Mouse (Mus musculus): ENCODE measurements around the gene Zdhhc4.

The Zdhhc4 gene

DNA sequence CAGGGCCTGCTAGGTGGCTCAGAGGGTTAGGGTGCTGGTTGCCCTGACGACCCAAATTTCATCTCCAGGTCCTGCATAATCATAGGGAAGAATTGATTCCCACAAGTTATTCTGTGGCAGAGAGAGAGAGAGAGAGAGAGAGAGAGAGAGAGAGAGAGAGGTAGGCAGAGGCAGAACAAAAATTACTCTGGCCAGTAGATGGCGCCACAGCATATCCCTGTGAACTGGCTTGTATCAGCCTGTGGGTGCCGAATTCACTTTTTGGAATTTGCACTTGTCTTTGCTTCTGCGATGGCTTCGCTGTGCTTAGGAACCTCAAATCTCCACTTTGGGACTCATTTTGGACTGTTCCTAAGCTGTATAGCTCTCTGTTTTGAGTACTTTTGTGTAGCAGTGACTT lies 4.8 kb upstream of the Zdhhc4 start:
- DNase-seq (ENCODE audit: low spot score), result peak; percentile 89

DNA sequence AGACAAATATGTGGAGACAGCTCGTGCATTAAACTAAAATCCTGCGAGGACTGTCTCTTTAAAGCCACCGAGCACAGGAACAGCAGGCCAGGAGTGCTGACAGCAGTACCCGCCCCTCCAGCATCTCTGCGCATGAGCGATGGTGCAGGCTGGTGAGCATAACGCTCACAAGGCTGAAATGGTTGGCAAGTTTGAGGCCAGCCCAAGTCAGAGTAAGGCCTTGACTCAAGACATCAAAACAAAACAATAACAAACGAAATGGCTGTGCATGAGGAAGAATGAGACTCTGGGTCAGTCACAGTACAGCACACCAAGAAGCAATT lies 11.8 kb downstream of the Zdhhc4 start:
- no peak for DNase-seq (ENCODE audit: low spot score)

DNA sequence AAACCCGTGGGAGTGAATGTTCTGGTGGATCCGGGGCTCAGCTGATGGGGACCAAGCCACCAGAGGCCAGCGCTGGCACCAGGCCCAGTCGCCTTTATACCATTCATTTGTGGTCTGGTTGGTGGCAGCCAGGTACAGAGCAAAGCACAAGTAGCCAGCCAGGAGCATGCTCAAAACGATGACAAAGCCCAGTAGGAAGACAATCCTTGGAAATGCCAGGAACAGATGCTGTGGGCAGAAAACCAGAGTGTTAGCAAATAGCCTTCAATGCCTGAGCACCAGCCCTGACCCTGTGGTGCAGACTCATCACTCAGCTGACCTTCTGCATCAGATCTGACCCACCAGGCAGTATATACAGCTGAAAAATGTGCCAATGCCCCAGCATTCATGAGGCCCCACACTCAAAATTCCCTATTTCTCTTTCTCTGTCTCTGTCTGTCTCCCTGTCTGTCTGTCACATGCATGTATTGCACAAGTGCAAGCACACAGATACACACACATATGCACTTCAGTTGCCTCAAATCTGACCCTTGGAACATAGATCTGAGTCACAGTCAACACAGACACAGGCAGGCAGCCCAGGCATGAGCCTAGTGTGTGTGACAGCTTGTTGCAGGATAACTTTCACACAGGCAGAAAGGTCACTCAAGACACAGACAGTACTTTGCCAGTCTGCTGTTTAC lies 12.3 kb downstream of the Zdhhc4 start:
- no peak for DNase-seq (ENCODE audit: low spot score)

DNA sequence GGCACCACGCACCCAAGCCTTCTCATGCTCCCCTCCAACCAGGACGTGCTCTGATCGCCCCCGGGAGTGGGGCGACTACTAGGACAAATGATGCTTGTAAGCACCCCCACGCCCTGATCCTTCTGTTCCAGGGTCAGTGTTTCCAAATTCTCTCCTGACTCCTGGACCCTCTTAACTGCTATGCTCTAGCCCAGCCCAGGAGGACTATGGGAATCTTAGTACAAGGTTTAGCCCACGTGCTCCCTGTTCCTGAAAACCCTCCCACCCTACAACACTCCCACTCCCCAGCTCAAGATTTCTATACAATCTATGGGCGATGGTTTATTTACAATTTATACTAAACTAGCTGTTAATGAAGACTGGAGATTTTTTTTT lies 13.6 kb downstream of the Zdhhc4 start:
- no peak for DNase-seq (ENCODE audit: low spot score)

DNA sequence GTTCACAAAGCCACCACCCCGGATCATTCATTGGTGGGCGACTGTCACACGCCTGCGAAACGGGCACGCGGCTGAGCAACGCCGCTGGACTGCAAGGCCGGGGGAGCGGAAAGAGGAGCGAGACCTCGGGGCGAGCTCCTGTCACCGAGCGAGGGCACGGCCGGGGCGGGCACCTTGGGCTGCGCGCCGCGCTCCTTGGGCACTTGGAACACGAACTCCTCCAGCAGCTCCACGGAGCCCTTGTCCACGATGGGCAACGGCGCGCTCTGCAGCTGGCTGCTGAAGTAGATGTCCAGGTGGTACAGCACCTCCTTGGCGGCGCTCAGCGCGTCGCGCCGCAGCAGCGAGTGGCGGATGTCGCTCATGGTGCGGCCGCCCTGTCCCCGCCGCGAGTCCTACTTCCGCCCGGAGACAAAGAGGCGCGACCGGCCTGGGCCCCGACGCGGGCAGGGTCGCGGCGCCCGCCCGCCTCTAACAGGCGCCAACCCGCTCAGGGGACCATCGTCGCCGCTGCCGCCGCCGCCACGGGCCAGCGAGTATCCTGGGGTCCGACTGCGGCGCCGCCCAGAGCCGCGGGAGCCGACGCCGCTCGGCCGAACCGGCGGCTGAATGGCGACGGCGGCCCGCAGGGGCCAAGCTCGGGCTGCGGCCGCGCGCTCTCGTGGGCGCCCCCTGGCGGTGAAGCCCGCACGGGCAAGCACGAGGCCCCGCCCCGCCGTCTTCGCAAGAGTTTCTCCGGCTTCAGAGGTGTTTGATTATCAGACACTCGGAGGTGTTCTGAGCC lies 14.1 kb downstream of the Zdhhc4 start, which contains the start of gene E130309D02Rik:
Gene E130309D02Rik, minus strand, starts transcription at position 631 of the 784 bp plus-strand sequence.
- peak; percentile 98 for DNase-seq (ENCODE audit: low spot score)

DNA sequence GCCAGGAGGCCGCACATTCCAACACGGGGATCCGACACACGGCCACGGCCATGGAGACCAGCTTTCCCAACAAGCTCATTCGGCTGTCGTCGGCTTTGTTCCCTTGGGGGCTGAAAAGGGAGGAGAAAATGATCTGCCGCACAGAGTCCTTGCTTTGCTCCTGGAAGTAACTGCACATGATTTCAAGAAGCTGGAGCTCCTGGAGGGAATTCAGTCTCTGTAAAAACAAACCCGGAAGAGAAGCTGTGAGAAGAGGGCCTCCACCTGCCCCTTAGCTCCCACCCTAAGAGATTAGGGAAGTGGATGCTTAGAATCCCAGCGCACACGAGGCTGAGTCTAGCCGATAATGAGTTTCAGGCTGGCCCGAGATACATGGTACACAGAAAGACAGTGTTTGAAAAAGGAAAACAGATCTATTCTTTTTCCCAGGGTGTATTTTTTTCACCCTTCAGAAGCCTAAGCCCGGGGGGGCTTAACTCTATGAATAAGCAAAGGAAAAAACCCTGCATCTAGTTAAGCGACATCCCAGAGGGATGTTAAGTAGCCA lies 14.8 kb downstream of the Zdhhc4 start:
- no peak for DNase-seq (ENCODE audit: low spot score)

DNA sequence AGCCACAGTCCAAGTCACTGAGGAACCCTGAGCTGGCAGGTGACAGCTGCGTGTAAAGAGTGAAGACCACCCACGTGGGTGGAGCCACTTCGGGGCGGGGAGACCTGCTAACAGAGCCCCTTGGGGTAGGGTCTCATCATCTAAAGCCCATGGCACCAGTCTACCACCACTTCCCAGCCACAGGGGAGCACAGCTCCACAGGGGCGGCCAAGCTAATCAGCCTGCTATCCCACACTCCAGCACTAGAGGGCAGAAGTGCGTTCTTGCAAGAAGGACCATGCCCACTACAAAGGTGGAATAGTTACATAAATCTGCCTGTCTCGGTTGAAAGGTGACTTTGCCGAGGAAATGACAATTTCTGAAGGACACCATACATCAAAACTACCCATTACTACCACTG lies 17.2 kb downstream of the Zdhhc4 start:
- peak; percentile 91 for DNase-seq (ENCODE audit: low spot score)

DNA sequence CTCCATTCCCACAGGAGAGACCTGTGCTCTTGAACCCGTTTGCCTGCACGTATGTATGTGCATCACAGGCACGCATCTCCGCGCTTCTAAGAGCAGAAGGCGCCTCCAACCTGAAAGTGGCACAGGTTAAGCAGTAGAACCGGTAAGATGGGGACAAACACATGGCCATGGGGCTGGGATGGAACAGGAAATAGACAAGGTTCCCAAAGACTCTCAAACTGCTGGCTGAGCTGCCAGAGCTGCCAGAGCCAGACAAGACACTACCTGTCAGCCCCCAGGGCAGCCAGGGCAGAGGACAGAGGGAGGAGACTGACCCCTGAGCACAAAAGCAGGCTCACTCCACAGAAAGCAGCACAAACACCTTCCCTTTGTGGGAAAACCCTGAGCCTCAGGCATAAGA lies 19.1 kb downstream of the Zdhhc4 start:
- no peak for DNase-seq (ENCODE audit: low spot score)

DNA sequence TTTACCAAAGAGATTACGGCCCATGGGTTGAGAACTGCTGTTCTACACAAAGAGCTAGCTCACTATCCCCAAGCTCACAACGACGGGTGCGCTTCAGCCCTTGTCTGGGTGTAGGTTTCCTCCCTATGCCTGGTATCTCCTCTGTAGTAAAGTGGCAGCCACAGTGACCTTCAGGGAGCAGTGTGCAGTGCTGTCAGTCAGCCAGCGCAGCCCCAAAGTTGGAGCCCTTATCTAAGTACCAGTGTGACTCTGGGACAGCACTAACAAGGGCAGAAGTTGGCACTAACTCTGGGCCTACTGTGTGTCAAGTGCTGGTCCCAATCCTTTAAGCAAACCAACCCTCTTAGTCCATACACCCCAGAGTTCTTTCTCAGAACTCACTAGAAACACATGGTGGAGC lies 20.2 kb downstream of the Zdhhc4 start:
- no peak for DNase-seq (ENCODE audit: low spot score)

DNA sequence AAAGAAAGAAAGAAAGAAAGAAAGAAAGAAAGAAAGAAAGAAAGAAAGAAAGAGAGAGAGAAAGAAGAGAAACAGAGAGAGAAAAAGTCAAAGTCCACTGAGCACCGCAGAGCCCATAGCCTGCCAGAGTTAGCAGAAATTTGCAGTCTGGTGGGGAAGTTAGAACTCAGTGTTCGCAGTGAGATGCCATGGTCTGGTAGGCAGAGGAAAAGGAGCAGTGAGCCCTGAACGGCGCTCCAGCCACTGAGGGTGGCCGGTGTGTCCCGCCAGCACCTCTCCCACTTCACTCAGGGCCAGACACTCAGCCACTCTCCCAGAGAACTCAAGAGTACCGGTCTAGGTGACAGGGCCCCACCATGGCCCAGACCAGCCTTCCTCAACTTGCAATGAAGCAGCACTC lies 24.8 kb downstream of the Zdhhc4 start:
- no peak for DNase-seq (ENCODE audit: low spot score)

DNA sequence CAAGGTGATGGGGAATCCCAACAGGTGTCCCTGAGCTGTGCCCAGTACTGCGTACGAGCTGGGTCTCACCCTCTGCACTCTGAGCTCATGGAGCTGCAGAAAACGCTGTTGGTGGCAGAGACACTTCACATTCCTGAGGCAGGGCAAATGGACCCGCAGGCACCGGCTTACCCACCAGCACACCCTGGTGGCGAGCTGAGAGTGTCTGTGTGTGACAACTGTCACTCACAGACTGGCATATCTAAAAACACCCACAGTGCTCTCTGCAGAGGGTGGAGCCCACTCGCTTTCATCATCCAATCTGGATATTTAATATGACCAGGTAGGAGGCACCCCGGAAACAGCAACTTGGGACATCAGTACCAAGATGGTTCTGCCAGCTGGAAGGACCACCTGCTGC lies 27.8 kb downstream of the Zdhhc4 start:
- DNase-seq (ENCODE audit: low spot score), result no peak

DNA sequence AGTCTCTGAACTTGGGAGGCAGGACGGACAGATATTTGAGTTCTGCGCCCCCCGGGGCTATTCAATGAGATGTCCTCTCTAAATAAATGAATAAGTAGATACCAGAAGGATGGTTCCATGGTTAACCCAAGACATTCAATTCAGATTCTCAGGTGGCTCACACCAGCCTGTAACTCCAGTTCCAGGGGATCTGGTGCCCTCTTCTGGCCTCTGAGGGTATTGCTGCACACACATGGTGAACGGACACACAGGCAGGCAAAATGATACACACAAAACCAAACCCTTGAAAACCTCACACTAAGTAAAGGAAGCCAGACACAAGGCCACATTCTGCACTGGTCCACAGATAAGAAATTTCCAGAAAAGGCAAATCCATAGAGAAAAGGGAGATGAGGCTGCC lies 29.4 kb downstream of the Zdhhc4 start:
- DNase-seq (ENCODE audit: low spot score), result peak; percentile 74

DNA sequence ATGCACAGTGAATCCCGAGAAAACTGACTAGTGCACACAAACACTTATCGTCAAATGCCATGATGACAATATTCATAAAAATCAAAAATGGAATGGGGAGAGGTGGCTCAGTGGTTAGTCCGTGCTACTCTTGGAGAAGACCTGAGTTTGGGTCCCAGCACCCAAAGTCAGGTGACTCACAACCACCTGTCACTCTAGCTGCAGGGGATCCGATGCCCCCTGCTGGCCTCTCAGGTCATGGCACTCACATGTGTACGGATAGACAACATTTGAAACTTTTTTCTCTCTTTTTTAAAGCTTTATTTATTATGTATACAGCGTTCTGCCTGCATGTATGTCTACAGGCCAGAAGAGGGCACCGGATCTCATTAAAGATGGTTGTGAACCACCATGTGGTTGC lies 30.7 kb downstream of the Zdhhc4 start:
- no peak for DNase-seq (ENCODE audit: low spot score)

DNA sequence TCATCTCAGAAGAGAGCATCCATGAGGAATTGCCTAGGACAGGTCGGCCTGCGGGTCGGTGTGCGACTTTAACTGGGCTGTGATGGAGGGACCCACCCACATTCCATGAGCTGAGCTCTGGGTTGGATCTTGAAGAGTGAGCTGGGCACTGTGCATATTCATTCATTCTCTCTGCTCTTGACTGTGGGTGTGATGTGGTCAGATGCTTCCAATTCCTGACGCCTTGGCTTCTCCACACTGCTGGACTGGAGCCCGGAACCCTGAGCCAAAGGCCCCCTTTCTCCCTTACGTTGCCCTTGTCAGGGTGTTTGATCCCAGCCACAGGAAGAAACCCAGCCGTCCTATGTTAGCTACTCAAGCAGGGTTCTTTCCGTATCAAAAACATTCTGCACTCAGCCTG lies 31.1 kb downstream of the Zdhhc4 start:
- DNase-seq (ENCODE audit: low spot score), result no peak

DNA sequence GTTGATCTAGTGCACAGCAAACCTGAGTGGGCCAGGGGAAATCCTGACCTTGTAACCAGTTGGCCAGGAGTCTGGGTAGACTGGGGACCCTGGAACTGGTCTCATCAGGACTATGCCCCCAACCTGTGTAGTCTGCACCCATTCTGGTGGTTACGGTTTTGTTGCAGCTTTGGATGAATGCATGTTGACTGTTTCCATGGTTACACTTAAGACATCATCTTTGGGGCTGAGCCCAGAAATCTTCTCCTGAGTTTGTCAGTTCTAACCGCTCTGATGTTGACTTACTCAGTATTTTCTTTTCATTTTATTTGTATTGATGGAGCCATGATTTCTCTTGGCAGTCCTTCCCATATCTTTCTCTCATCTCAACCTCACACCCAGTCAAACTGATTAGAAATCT lies 33.7 kb downstream of the Zdhhc4 start:
- no peak for DNase-seq (ENCODE audit: low spot score)

DNA sequence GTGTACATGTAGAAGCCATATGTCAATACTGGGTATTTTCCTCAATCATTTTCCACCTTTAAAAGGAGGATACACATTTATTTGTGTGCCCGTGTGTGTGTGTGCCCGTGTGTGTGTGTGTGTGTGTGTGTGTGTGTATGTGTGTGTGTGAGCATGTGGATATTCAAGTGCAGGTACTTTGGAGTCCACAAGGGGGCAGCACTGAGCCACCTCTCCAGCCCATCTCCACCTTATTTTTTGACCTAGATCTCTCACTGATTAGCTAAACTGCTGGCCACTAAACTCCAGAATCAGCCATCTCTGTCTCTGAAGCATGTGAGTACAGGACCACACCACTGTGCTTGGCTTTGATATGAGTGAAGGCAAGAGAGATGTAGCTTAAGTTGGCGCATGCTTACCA lies 34.2 kb downstream of the Zdhhc4 start:
- DNase-seq (ENCODE audit: low spot score), result no peak

DNA sequence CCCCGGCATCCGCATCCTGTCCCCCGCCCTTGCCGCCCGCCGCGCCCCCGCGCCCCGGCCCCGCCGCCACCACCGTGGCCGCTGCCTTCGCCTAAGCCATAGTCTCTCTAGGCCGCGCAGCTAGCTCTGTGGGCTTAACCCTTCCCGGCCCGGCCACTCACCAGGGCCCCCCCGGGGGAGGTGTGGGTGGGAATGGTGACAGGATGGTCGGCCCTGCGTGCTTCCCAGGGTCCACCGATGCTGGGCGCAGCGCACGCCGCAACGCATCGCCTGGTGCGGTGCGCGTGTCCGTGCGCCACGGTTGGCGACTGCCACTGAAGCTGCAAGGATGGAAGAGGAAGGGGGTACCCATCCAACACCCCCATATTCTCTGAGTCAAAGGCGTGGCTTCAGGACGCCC lies 35.7 kb downstream of the Zdhhc4 start, which contains the start of gene Zfp853:
Gene Zfp853, minus strand, starts transcription at position 220 of the 400 bp plus-strand sequence.
- DNase-seq (ENCODE audit: low spot score), result peak; percentile 59

DNA sequence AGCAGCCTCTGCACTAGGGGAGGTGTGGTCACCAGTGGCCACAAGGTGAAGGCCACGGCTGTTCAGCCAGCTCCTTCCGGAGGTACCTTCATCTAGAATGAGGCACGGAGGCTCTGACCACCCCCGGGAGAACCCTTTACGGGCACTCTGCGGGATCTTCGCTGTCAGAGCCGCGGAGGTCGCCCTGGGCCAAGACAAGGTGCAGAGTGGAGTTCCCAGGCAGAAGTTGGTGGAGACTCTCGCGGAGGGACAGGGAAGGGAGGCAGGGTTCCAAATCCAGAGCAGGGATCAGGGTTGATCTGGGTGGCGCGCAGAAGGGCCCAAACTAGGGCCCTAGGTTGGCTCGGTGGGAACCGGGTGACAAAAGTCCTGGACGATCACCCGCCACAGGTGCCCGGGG lies 36.2 kb downstream of the Zdhhc4 start:
- no peak for DNase-seq (ENCODE audit: low spot score)

DNA sequence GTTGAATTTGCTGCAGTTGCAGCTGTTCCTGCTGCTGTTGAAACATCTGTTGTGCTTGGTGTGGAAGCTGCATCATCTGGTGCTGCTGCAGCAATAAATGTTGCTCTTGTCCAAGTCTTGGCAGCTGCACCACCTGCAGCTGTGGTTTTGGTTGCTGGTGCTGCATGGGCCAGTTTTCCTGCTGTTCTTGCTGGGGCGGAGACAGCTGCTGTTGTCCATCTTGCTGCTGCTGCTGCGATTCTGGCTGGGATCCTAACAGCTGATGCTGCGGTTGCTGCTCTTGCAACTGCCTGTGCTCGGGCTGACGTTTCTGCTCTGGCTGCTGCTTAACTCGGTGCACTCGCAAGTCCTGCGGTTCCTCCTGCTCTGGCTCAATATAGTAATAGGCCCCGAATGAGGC lies 39.8 kb downstream of the Zdhhc4 start:
- no peak for DNase-seq (ENCODE audit: low spot score)

DNA sequence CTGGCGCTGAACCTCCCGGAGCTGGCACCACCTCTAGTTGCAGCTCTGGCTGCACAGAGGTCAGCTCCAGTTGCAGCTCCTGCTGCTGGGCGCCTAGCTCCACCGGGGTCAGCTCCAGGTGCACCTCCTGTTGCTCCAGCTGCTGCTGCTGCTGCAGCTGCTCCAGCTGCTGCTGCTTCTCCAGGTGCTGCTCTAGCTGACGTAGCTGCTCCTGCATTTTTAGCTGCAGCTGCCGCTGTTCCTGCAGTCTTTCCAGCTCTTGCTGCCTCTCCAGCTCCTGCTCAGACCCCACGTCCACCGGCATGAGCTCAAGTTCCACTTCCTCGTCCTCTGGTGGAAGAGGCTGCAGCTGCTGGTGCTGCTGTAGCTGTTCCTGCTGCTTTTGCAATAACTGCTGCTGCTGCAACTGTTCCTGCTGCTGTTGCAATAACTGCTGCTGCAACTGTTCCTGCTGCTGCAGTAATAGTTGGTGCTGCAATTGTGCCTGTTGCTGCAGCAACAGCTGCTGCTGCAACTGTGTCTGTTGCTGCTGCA lies 40.6 kb downstream of the Zdhhc4 start:
- DNase-seq (ENCODE audit: low spot score), result no peak

DNA sequence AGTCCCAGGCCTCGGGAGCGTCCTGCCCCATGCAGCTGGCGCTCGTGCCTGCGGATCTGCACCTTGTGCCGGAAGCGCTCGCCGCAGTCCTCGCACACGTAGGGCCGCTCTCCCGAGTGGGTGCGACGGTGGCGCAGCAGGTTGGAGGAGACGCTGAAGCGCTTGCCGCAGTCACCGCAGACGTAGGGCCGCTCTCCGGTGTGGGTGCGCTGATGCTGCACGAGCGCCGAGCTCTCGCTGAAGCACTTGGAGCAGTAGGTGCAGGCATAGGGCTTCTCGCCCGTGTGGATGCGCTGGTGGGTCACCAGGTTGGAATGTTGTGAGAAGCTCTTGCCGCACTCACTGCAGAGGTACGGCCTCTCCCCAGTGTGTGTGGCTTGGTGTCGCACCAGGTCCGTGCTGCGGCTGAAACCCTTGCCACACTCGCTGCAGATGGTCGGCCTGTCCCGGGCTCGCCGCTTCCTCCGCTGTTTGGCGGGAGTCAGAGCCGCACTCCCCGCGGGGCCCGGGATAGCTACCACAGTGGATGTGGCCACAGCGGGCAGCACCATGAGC lies 41.2 kb downstream of the Zdhhc4 start:
- no peak for DNase-seq (ENCODE audit: low spot score)

DNA sequence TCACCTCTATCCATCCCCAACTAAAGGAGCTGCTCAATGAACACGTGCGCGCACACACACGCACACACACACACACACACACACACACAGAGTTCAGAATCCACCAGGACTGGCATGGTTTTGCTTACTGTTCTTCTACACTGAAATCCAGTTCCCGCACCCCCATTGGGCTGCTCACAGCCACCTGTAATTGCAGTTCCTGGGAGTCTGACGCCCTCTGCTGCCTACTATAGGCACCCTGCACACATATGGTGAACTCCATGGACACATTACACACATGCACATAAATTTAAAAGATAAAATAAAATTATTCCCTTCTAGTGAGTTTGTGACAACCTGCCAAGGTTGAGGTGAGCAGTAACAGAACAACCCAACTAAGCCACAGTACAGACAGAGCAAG lies 44.3 kb downstream of the Zdhhc4 start:
- no peak for DNase-seq (ENCODE audit: low spot score)

DNA sequence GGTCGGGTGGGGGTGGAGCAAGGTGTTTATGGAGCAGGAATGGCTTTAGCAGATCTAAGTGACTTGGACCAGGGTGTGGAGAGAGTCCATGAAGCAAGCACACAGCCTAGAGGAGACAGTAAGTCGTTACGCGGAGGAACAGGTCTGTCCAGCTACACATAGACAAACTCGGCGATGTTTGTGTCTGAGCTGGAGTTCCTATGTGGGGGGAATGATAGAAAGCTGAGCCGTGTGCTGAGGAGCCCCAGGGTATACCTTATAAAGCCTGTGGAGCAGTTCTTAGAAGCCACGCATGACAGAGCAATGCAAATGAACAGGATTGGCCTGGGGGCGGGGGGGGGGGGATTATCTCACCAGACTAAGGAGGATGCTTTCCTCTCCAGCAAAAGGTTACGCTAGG lies 49.8 kb downstream of the Zdhhc4 start:
- DNase-seq (ENCODE audit: low spot score), result no peak
